Mouse (Mus musculus): Measurements from ENCODE around the gene Cand1.

DNA sequence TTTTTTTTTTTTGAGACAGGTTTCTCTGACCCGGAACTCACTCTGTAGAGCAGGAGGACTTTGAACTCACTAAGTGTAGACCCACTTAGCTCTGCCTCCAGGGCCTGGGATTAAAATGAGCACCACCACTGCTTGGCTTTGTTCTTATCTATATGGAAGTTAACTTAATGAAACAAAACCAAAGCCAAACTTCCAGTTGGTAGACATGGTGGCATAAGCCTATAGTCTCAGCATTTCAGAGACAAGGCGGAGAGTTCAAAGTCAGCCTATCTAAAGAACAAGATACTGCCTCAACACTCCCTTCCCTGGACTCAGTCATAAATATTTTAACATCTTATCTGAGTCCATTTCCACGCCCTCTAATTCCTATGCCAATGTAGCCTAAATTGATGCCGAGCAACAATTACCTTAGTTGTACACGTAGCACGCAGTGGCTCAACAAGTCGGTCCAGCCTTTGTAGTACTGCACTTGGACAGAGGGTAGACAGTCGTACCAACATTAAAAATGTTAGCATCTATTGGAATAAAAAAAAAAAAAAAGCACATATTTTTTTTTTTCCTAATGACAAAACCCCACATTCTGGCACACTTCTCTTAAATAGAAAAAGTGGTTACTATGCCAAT is 33.4 kb downstream of the Cand1 start:
- TF ChIP-seq CTCF (IDR thresholded peaks at IDR 0.05 in 2 of 3, conservative IDR thresholded peaks at IDR 0.05 in 1 of 3; ENCODE audit: control insufficient read depth in 1 of 3, insufficient read depth in 1 of 3, low read depth in 2 of 3, low read length in 3 of 3, poor library complexity in 1 of 3, severe bottlenecking in 1 of 3) (no peak), MYB (IDR thresholded peaks at IDR 0.05; ENCODE audit: low read depth, low read length) (no peak), ZC3H11A (IDR thresholded peaks at IDR 0.05; ENCODE audit: low read depth, low read length) (no peak), USF2 (IDR thresholded peaks at IDR 0.05; ENCODE audit: borderline replicate concordance in 1 of 2, insufficient read depth in 1 of 2, low read depth in 1 of 2, low read length in 2 of 2) (no peak), KAT2A (conservative IDR thresholded peaks at IDR 0.05; ENCODE audit: low read depth, low read length) (no peak)
